Mouse (Mus musculus) stomach, postnatal 0 days (tissue): ENCODE measurements around the gene Ephb4.

ENCODE experiments used
- CTCF ChIP-seq: IDR thresholded peaks from 2 replicates; pipeline ENCODE4 v1.5.1; 2016; ENCODE audit warnings: antibody characterized with exemption, low read depth, mild to moderate bottlenecking, moderate library complexity
- EP300 ChIP-seq: optimal IDR thresholded peaks from 2 replicates; pipeline ENCODE3; 2016; ENCODE audit warnings: antibody characterized with exemption

GRCm38 (mm10) chr5:137343412-137343811, 6.5 kb upstream of the Ephb4 start:
- no peak for TF ChIP-seq CTCF
- no peak for TF ChIP-seq EP300
